Mouse (Mus musculus) ES-Bruce4 (cell line): ENCODE measurements at regions not wholly inside any gene's neighbourhood (a gene's known extent, or its start where the extent isn't known, plus 50 kb on each side); places are given as distances from the start of the nearest gene placed in this dataset.

ENCODE experiments used
- H3K27ac ChIP-seq: 2 replicates; pipeline ENCODE4 v1.5.1; 2012; ENCODE audit warnings: low read length, inconsistent platforms; ENCODE audit not compliant: insufficient read depth
- H3K27me3 ChIP-seq: 2 replicates; pipeline ENCODE4 v1.6.1; 2012; ENCODE audit warnings: mild to moderate bottlenecking, low read length, inconsistent platforms; ENCODE audit not compliant: control insufficient read depth, poor library complexity, insufficient read depth, severe bottlenecking
- H3K36me3 ChIP-seq: 2 replicates; pipeline ENCODE4 v1.6.1; 2012; ENCODE audit warnings: inconsistent platforms, mild to moderate bottlenecking, low read length, moderate library complexity; ENCODE audit not compliant: control insufficient read depth, poor library complexity, insufficient read depth, severe bottlenecking
- H3K4me1 ChIP-seq: one replicate; pipeline ENCODE4 v1.8.1; 2011; ENCODE audit warnings: low read length; ENCODE audit not compliant: control insufficient read depth, insufficient read depth
- H3K4me3 ChIP-seq: 2 replicates; pipeline ENCODE4 v1.5.1; 2011; ENCODE audit warnings: low read depth, mild to moderate bottlenecking, low read length
- H3K9ac ChIP-seq: 2 replicates; pipeline ENCODE4 v1.6.1; 2012; ENCODE audit warnings: low read depth, mild to moderate bottlenecking, inconsistent platforms; ENCODE audit not compliant: poor library complexity, severe bottlenecking
- H3K9me3 ChIP-seq: replicated peaks from 2 replicates; pipeline ENCODE4 v1.6.1; 2012; ENCODE audit warnings: mild to moderate bottlenecking, low read length, inconsistent platforms; ENCODE audit not compliant: control insufficient read depth, poor library complexity, insufficient read depth, severe bottlenecking
- CTCF ChIP-seq: IDR thresholded peaks from one replicate; pipeline ENCODE4 v1.8.1; 2011; ENCODE audit warnings: low read depth, low read length
- EP300 ChIP-seq: IDR thresholded peaks from 2 replicates; pipeline ENCODE4 v1.6.1; 2011; ENCODE audit warnings: low read depth, low read length; ENCODE audit not compliant: insufficient read depth
- POLR2A ChIP-seq: IDR thresholded peaks from one replicate; pipeline ENCODE4 v1.8.1; 2011; ENCODE audit warnings: low read length; ENCODE audit not compliant: insufficient read depth

DNA sequence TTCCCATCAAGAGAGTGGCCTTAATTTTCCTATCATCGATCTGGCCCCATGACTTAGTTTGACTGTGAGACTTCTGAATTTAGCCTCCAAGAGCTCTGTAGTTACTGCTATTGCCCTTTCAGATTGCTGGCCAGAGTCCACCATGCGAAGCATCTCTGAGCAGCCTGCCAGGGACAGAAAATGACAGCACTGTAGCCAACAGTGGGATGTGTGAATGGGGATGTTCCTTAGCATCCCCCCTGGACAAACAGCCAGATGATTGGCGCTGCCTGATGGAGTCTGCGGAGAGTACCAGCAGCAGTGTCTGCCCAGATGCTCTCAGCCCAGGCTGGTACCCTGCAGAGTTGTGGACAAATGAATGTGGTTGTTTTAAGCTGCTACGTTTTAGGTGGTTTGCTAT, 96.6 kb downstream of the 4931417E11Rik start:
- Histone ChIP-seq H3K27ac (no peak overlapping the region), H3K4me3 (no peak overlapping the region)
- TF ChIP-seq CTCF (no peak), EP300 (no peak), POLR2A (no peak)

DNA sequence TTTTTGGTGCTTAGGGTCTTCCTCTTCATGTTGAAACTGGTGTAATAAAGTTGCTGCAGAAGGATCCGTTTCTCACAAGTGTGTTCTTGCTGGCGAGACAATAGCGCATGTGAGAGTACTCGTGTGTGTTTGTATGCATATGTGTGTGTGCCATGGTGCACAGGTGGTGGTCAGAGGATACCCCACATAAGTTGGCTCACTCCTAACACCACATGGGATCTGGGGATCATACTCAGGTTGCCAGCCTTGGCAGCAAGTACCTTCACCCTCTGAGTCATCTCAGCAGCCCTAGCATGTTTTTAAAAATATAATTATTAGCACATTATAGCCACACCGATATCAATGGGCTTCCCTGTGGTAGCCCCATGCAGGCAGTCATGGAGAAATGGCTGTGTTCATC, 97.6 kb downstream of the 4931417E11Rik start:
- Histone ChIP-seq H3K27me3 (no peaks in the 10 kb centered on the region), H3K36me3 (no peaks in the 10 kb centered on the region), H3K9me3 (no peaks in the 10 kb centered on the region), H3K27ac (no peak overlapping the region), H3K4me3 (no peak overlapping the region), H3K4me1 (peaks cover 2% of the 10 kb centered on the region), H3K9ac (no peak overlapping the region)
- TF ChIP-seq POLR2A (no peak), CTCF (no peak), EP300 (no peak)

More for the DNA sequence above, 96.6 kb downstream of the 4931417E11Rik start:
- no peaks in the 10 kb centered on the region for H3K27me3 ChIP-seq
- peaks cover 2% of the 10 kb centered on the region for H3K4me1 ChIP-seq
- H3K9me3 ChIP-seq = no peaks in the 10 kb centered on the region
- no peak overlapping the region for H3K9ac ChIP-seq
- H3K36me3 ChIP-seq = no peaks in the 10 kb centered on the region

DNA sequence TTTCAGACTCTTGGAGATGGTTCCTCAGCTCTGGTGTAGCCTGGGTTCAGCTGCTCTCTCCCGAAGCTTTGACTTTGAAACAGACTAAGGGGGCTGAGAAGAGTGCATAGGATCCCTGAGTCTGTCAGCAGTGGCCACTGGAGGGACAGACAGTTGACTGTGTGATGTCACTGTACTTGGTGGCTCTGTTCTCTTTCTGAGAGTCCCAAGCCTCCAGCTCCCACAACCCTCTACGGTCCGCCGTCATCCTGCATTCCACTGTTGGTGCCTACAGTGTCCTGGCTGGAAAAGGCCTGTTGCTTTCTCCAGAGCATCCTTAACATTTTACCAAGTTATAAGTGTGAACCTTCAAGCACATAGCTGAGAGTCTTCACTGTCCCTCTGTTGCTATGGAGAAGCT, 98.6 kb downstream of the 4931417E11Rik start:
- Histone ChIP-seq H3K36me3 (no peaks in the 10 kb centered on the region), H3K9ac (no peak overlapping the region), H3K4me3 (no peak overlapping the region), H3K27me3 (no peaks in the 10 kb centered on the region), H3K9me3 (no peaks in the 10 kb centered on the region), H3K4me1 (peaks cover 2% of the 10 kb centered on the region), H3K27ac (no peak overlapping the region)
- TF ChIP-seq POLR2A (no peak), EP300 (no peak), CTCF (no peak)

DNA sequence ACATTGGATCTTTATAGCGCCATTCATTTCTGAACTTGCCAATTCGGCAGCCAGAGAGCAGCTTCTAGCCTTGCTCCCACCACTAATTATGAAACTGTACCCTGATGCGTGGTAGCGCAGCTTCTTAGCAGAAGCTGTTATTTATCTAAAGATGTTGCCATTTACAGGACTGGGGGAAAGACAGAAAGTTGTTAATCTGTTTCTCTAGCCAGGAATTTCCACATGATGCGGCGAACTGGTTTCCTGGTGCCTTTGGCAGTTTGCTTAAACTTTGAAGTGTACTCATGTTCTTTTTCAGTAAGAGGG, 100.7 kb downstream of the 4931417E11Rik start:
- H3K9ac ChIP-seq = no peak overlapping the region
- TF ChIP-seq EP300 (no peak), CTCF (no peak), POLR2A (no peak)

DNA sequence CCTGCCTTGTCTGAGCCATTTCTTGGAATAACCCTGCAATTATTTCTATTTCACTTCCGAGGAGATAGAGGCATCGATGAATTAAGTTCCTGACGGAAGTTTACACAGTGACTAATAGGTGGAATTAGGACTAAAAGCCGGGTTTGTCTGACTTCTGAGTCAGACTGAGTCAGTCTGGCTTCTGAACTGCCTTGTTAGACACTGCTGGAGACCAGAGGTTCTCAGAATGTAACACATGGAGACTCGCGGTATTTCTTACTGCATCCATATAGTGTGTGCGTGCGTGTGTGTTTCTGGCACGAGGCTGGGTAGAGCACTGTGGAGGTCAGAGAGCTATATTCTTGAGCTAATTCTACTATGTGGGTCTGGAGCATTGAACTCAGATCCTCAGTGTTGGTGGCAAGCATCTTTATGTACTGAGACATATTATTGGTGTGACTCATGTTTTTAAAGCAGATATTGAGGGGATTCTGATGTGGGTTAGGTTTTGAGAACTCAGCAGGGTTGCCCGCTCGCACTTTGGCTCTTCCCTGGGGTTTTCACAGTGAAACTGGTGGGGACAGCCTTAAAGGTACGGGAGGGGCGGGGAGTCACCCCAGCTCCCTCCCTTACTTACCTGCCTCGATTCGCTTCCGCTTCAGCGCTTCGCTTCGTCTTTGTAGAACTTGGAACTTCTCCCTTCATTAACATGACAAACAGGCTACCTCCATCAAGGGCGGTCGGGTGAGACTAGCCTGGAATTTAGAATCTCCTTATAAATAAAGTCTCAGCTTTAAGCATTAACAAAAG, 101.2 kb downstream of the 4931417E11Rik start:
- Histone ChIP-seq H3K27me3 (no peaks in the 10 kb centered on the region), H3K27ac (0 out of 2 replicates have a peak overlapping the region, but pooled peaks have one; percentile 37), H3K36me3 (no peaks in the 10 kb centered on the region), H3K9ac (no peak overlapping the region), H3K9me3 (no peaks in the 10 kb centered on the region), H3K4me3 (peak overlapping the region; percentile 14; the same call in 1 of the 2 replicates), H3K4me1 (peaks cover 2% of the 10 kb centered on the region)
- no peak for TF ChIP-seq EP300
- no peak for TF ChIP-seq POLR2A
- no peak for TF ChIP-seq CTCF

More for the DNA sequence above, 100.7 kb downstream of the 4931417E11Rik start:
- no peaks in the 10 kb centered on the region for H3K9me3 ChIP-seq
- peaks cover 2% of the 10 kb centered on the region for H3K4me1 ChIP-seq
- H3K27ac ChIP-seq = 0 out of 2 replicates have a peak overlapping the region, but pooled peaks have one; percentile 37
- no peaks in the 10 kb centered on the region for H3K27me3 ChIP-seq
- no peaks in the 10 kb centered on the region for H3K36me3 ChIP-seq
- no peak overlapping the region for H3K4me3 ChIP-seq

DNA sequence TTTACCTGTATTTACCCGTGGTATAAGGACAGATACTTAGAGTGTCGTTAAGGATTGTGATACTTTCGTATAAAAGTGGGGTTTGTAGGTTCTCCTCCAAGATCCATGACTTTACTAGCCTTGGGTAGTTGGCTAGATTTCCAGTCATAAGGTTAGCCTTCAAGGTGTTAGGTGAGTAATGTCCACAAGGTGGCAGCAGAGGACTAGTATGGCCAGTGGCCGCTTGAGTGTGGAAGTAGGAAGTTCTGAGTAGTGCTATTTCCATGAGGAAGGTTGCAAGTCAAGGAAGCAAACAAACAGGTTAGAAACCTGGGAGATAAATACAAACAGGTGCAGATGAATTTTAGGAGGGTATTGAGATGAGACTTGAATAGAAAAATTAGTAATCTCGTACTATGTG, 101.9 kb downstream of the 4931417E11Rik start:
- H3K9me3 ChIP-seq = no peaks in the 10 kb centered on the region
- TF ChIP-seq CTCF (peak; percentile 18), EP300 (no peak)
- no peaks in the 10 kb centered on the region for H3K36me3 ChIP-seq
- peaks cover 2% of the 10 kb centered on the region for H3K4me1 ChIP-seq
- H3K4me3 ChIP-seq = no peak overlapping the region
- H3K27ac ChIP-seq = no peak overlapping the region
- no peaks in the 10 kb centered on the region for H3K27me3 ChIP-seq
- no peak overlapping the region for H3K9ac ChIP-seq
